Mouse (Mus musculus): ENCODE measurements at regions not wholly inside any gene's neighbourhood (a gene's known extent, or its start where the extent isn't known, plus 50 kb on each side); places are given as distances from the start of the nearest gene placed in this dataset.

- TF ChIP-seq CTCF (conservative IDR thresholded peaks at IDR 0.05; ENCODE audit: insufficient read depth, insufficient read length, low read depth, low read length) (no peak), POLR2A (IDR thresholded peaks at IDR 0.05; ENCODE audit: low read depth, low read length) (no peak)
- DNase-seq = no peak
- WGBS = 88% methylated on average over 10 of the region's 10 CpGs
Observed at GRCm38 (mm10) chr2:78972288-78973117, 104.6 kb downstream of the Ube2e3 start.

GRCm38 (mm10) chr2:78973811-78974210 lies 105.9 kb downstream of the Ube2e3 start:
- H3K4me3 ChIP-seq (ENCODE audit: insufficient read depth, low read depth, low read length) = no peak overlapping the region
- WGBS = 92% methylated on average over 3 of the region's 3 CpGs
- no peaks in the 10 kb centered on the region for H3K4me1 ChIP-seq (ENCODE audit: control insufficient read depth, insufficient read depth, low read length)
- TF ChIP-seq CTCF (conservative IDR thresholded peaks at IDR 0.05; ENCODE audit: insufficient read depth, insufficient read length, low read depth, low read length) = no peak
- TF ChIP-seq POLR2A (IDR thresholded peaks at IDR 0.05; ENCODE audit: low read depth, low read length) = no peak
- no peak for DNase-seq
- H3K27me3 ChIP-seq (replicated peaks; ENCODE audit: control insufficient read depth, insufficient read depth, low read length) = no peaks in the 10 kb centered on the region
- H3K36me3 ChIP-seq (ENCODE audit: control insufficient read depth, insufficient read depth, low read length) = no peaks in the 10 kb centered on the region
- H3K27ac ChIP-seq (ENCODE audit: insufficient read depth, low read depth, low read length) = no peak overlapping the region

More at GRCm38 (mm10) chr2:78972288-78973117, 104.6 kb downstream of the Ube2e3 start:
- Histone ChIP-seq H3K36me3 (ENCODE audit: control insufficient read depth, insufficient read depth, low read length) (no peaks in the 10 kb centered on the region), H3K27me3 (replicated peaks; ENCODE audit: control insufficient read depth, insufficient read depth, low read length) (no peaks in the 10 kb centered on the region), H3K4me1 (ENCODE audit: control insufficient read depth, insufficient read depth, low read length) (no peaks in the 10 kb centered on the region), H3K27ac (ENCODE audit: insufficient read depth, low read depth, low read length) (no peak overlapping the region), H3K4me3 (ENCODE audit: insufficient read depth, low read depth, low read length) (no peak overlapping the region)

GRCm38 (mm10) chr2:78974683-78975392 lies 106.9 kb downstream of the Ube2e3 start:
- TF ChIP-seq CTCF (conservative IDR thresholded peaks at IDR 0.05; ENCODE audit: insufficient read depth, insufficient read length, low read depth, low read length) (no peak), POLR2A (IDR thresholded peaks at IDR 0.05; ENCODE audit: low read depth, low read length) (no peak)

GRCm38 (mm10) chr2:78975393-78975774 lies 107.5 kb downstream of the Ube2e3 start:
- Histone ChIP-seq H3K4me3 (ENCODE audit: insufficient read depth, low read depth, low read length) (no peak overlapping the region), H3K27me3 (replicated peaks; ENCODE audit: control insufficient read depth, insufficient read depth, low read length) (no peaks in the 10 kb centered on the region), H3K27ac (ENCODE audit: insufficient read depth, low read depth, low read length) (no peak overlapping the region), H3K36me3 (ENCODE audit: control insufficient read depth, insufficient read depth, low read length) (no peaks in the 10 kb centered on the region), H3K4me1 (ENCODE audit: control insufficient read depth, insufficient read depth, low read length) (no peaks in the 10 kb centered on the region)
- TF ChIP-seq POLR2A (IDR thresholded peaks at IDR 0.05; ENCODE audit: low read depth, low read length) = no peak
- no peak for TF ChIP-seq CTCF (conservative IDR thresholded peaks at IDR 0.05; ENCODE audit: insufficient read depth, insufficient read length, low read depth, low read length)
- WGBS = 86% methylated on average over 4 of the region's 4 CpGs
- no peak for DNase-seq

More at GRCm38 (mm10) chr2:78974683-78975392, 106.9 kb downstream of the Ube2e3 start:
- 72% methylated on average over 2 of the region's 2 CpGs for WGBS
- Histone ChIP-seq H3K27ac (ENCODE audit: insufficient read depth, low read depth, low read length) (no peak overlapping the region), H3K4me1 (ENCODE audit: control insufficient read depth, insufficient read depth, low read length) (no peaks in the 10 kb centered on the region), H3K27me3 (replicated peaks; ENCODE audit: control insufficient read depth, insufficient read depth, low read length) (no peaks in the 10 kb centered on the region), H3K4me3 (ENCODE audit: insufficient read depth, low read depth, low read length) (no peak overlapping the region), H3K36me3 (ENCODE audit: control insufficient read depth, insufficient read depth, low read length) (no peaks in the 10 kb centered on the region)
- no peak for DNase-seq

DNA sequence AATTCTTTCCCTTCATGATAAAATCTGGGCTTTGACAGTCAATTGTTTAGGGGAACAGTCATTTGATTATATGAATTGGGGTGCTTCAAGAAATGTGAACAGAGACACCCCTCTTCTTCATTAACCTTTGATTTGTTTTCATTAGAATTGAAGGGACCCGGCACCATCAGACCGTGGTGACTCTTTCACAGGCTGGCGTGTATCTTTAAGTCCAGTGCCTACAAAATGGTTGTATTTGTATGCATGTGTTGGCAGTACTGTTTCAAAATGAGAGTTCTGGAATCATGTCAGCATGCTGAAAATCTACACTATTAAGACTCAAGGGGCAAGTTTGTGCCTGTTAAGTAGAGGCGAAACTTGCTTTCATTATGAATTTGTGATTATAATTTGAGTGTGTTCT lies 108.2 kb downstream of the Ube2e3 start:
- no peak overlapping the region for H3K4me3 ChIP-seq (ENCODE audit: insufficient read depth, low read depth, low read length)
- 84% methylated on average over 4 of the region's 4 CpGs for WGBS
- no peak for DNase-seq
- H3K4me1 ChIP-seq (ENCODE audit: control insufficient read depth, insufficient read depth, low read length) = no peaks in the 10 kb centered on the region
- TF ChIP-seq POLR2A (IDR thresholded peaks at IDR 0.05; ENCODE audit: low read depth, low read length) (no peak), CTCF (conservative IDR thresholded peaks at IDR 0.05; ENCODE audit: insufficient read depth, insufficient read length, low read depth, low read length) (no peak)
- no peaks in the 10 kb centered on the region for H3K27me3 ChIP-seq (replicated peaks; ENCODE audit: control insufficient read depth, insufficient read depth, low read length)
- H3K36me3 ChIP-seq (ENCODE audit: control insufficient read depth, insufficient read depth, low read length) = no peaks in the 10 kb centered on the region
- H3K27ac ChIP-seq (ENCODE audit: insufficient read depth, low read depth, low read length) = no peak overlapping the region

GRCm38 (mm10) chr2:78977632-78978397 lies 109.9 kb downstream of the Ube2e3 start:
- no peak overlapping the region for H3K4me3 ChIP-seq (ENCODE audit: insufficient read depth, low read depth, low read length)
- no peaks in the 10 kb centered on the region for H3K36me3 ChIP-seq (ENCODE audit: control insufficient read depth, insufficient read depth, low read length)
- H3K27me3 ChIP-seq (replicated peaks; ENCODE audit: control insufficient read depth, insufficient read depth, low read length) = no peaks in the 10 kb centered on the region
- H3K27ac ChIP-seq (ENCODE audit: insufficient read depth, low read depth, low read length) = no peak overlapping the region
- no peaks in the 10 kb centered on the region for H3K4me1 ChIP-seq (ENCODE audit: control insufficient read depth, insufficient read depth, low read length)
- 79% methylated on average over 5 of the region's 5 CpGs for WGBS
- TF ChIP-seq CTCF (conservative IDR thresholded peaks at IDR 0.05; ENCODE audit: insufficient read depth, insufficient read length, low read depth, low read length) (no peak), POLR2A (IDR thresholded peaks at IDR 0.05; ENCODE audit: low read depth, low read length) (no peak)
- DNase-seq = peak; percentile 16

All from kidney, adult 2 months (tissue).